Mouse (Mus musculus): ENCODE data around the gene Fgd5. TPM values are rescaled to one million over a fixed set of nuclear protein-coding genes. Genes with fewer than 3 reads are reported as not detected.

Gene Fgd5
- polyA plus RNA-seq, 1 experiment, result not detected

DNA sequence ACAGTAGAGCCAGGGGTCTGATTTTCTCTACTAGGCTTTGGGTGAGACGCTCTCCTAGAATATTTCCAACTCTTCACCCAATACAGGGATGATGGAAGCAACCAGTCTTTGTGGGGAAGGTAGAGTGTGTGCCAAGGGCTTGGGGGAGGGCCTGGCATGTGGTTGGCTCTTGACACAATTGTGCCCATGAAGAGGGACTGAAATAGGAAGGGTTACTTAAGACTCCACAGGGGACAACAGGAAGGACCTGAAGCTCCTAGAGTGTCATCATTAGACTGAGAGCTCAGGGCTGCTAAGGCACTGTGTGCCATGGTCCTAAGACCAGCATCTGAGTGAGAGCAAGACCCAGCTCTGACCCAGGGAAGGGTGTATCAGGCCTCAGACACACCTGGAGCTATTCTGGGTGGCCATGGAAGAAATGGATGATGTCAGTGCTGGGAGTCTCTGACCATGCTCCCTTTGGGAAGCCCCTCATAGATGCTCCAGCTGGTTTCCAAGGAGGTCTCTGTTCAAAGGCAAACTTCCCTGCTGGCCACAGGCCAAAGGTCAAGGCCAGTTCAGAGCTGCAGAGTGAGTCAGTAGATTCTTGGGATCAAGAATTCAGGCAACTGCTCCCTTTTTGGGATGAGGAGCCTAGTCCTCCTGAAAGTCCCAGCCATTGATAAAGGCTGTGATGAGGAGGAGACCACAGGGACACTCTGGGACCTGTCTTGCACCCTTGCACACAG is 24.0 kb downstream of the Fgd5 start:
- Histone ChIP-seq H3K27ac (ENCODE audit: insufficient read depth, low read depth, low read length) (no peak overlapping the region), H3K4me3 (ENCODE audit: insufficient read depth, low read depth, low read length) (no peak overlapping the region), H3K4me1 (ENCODE audit: control insufficient read depth, insufficient read depth, low read length) (peaks cover 13% of the 10 kb centered on the region)
- WGBS, result 100% methylated on average over 1 of the region's 1 CpGs
- no peak for TF ChIP-seq CTCF (IDR thresholded peaks at IDR 0.05; ENCODE audit: insufficient read depth, low read depth, low read length)
- TF ChIP-seq POLR2A (IDR thresholded peaks at IDR 0.05; ENCODE audit: insufficient read depth, low read depth, low read length), result no peak

DNA sequence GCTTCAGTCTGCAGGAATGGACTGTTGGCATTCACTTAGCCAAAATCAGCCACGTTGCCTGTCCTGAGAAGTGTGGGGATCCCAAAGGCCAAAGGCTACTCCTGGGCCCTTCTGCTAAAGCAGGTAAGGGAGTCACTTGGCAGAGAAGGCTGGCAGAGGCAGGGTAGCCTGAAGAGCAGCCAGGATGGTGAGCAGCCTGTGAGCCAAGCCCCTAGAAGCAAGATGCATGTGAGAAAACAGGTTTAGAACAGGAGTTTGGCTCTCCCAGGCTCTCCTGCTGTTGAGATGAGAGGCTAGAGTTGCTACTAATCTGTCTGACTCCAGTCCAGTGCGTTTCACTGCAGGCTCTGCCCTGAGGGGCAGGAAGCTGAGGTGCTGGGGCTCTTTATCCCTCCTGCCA is 25.0 kb downstream of the Fgd5 start:
- Histone ChIP-seq H3K4me3 (ENCODE audit: insufficient read depth, low read depth, low read length) (no peak overlapping the region), H3K4me1 (ENCODE audit: control insufficient read depth, insufficient read depth, low read length) (peaks cover 13% of the 10 kb centered on the region), H3K27ac (ENCODE audit: insufficient read depth, low read depth, low read length) (no peak overlapping the region)
- 58% methylated on average over 2 of the region's 2 CpGs for WGBS
- no peak for TF ChIP-seq CTCF (IDR thresholded peaks at IDR 0.05; ENCODE audit: insufficient read depth, low read depth, low read length)
- no peak for TF ChIP-seq POLR2A (IDR thresholded peaks at IDR 0.05; ENCODE audit: insufficient read depth, low read depth, low read length)

DNA sequence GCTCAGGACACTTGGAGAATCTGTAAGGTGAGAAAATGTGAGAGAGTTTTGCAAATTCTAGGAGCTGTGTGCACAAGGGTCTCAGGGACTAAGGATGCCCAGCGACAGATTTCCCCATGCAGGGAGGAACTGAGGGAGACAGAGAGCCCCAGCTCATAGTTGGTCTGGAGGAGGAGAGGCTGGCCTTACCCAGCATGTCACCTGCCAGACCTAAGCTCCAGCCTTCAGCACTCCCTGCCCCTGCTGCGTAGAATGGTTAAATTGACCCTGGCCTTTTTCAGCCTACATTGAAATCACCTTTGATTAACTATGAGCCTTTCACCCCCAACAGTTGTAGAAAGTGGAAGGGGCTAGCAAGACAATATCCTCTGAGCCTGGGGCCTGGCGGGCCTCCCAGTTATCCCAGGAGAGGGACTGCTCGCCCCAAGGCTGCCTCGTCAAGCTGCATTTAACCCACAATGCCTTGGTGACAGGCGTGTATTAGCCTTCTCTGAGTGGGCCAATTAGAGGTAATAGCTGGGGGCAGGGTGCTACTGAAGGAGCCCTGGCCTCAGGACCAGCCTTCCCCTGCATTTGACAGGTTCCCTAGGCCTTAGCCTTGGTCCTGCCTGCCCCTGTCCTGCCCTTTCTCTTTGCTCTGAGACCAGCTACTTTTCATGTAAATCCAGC is 25.6 kb downstream of the Fgd5 start:
- no peak for TF ChIP-seq CTCF (IDR thresholded peaks at IDR 0.05; ENCODE audit: insufficient read depth, low read depth, low read length)
- no peak for TF ChIP-seq POLR2A (IDR thresholded peaks at IDR 0.05; ENCODE audit: insufficient read depth, low read depth, low read length)
- no peak overlapping the region for H3K4me3 ChIP-seq (ENCODE audit: insufficient read depth, low read depth, low read length)
- 61% methylated on average over 6 of the region's 6 CpGs for WGBS
- no peak overlapping the region for H3K27ac ChIP-seq (ENCODE audit: insufficient read depth, low read depth, low read length)
- peaks cover 13% of the 10 kb centered on the region for H3K4me1 ChIP-seq (ENCODE audit: control insufficient read depth, insufficient read depth, low read length)

DNA sequence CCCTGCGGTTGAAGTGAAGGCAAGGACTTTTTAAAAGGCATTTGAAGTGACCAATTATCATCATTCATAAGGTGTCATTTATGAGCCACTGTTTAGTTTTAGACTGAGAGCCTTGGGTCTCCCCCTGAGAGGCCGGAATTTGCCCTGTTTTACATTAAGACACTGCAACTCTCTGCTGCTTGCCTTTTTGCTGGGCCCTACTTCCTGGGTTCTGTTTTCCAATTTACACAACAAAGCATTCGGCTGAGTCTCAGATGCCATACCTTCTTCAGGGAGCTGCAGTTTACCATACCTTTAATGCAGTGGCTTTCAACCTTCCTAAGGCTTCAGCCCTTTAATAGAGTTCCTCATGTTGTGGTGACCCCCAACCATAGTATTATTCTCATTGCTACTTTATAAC is 26.1 kb downstream of the Fgd5 start:
- H3K27ac ChIP-seq (ENCODE audit: insufficient read depth, low read depth, low read length), result no peak overlapping the region
- H3K4me3 ChIP-seq (ENCODE audit: insufficient read depth, low read depth, low read length), result no peak overlapping the region
- WGBS, result 71% methylated on average over 3 of the region's 3 CpGs
- no peak for TF ChIP-seq CTCF (IDR thresholded peaks at IDR 0.05; ENCODE audit: insufficient read depth, low read depth, low read length)
- TF ChIP-seq POLR2A (IDR thresholded peaks at IDR 0.05; ENCODE audit: insufficient read depth, low read depth, low read length), result no peak
- H3K4me1 ChIP-seq (ENCODE audit: control insufficient read depth, insufficient read depth, low read length), result peaks cover 18% of the 10 kb centered on the region

DNA sequence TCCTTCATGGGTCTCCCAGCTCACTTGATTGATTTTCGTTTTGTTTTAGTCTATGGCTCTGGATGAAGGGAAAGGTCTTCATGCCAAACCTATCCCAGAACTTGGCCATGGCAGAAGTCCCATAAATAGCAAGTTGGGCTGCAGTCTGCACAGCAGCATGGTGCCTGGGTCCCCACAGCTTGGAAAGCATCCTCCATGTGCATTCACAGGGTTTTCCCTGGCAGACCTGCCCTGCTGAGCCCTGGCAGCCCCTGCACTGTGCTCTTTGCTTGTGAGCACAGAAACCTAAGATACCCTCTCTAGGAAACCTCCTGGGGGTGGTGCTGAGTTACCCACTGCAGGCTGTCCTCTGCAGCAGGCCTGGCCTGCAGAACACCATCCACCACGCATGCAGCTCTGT is 32.2 kb downstream of the Fgd5 start:
- Histone ChIP-seq H3K4me3 (ENCODE audit: insufficient read depth, low read depth, low read length) (no peak overlapping the region), H3K4me1 (ENCODE audit: control insufficient read depth, insufficient read depth, low read length) (peaks cover 12% of the 10 kb centered on the region; the same call in 1 of the 2 replicates), H3K27ac (ENCODE audit: insufficient read depth, low read depth, low read length) (no peak overlapping the region)
- WGBS, result 76% methylated on average over 2 of the region's 2 CpGs
- TF ChIP-seq CTCF (IDR thresholded peaks at IDR 0.05; ENCODE audit: insufficient read depth, low read depth, low read length), result no peak
- TF ChIP-seq POLR2A (IDR thresholded peaks at IDR 0.05; ENCODE audit: insufficient read depth, low read depth, low read length), result no peak

DNA sequence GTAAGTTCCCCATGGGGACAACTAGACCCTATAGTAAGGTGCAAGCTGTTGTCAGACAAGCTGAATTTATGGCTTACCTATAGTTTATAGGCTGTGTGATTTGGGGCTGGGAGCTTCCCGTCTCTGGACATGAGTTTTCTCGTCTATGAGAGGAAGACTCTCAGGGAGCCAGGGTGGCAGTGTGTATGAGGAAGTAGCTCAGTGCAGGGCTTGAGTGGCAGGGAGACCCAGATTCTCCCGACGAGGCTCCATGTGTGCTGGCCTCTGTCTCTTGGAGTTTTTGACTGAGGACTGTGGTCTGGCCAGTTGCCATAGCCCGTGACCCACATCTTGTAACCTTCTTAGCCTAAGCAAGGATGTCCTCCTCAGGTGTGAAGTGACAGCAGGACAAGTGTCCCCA is 33.7 kb downstream of the Fgd5 start:
- no peak overlapping the region for H3K4me3 ChIP-seq (ENCODE audit: insufficient read depth, low read depth, low read length)
- no peak overlapping the region for H3K27ac ChIP-seq (ENCODE audit: insufficient read depth, low read depth, low read length)
- WGBS, result 85% methylated on average over 5 of the region's 5 CpGs
- TF ChIP-seq POLR2A (IDR thresholded peaks at IDR 0.05; ENCODE audit: insufficient read depth, low read depth, low read length) (no peak), CTCF (IDR thresholded peaks at IDR 0.05; ENCODE audit: insufficient read depth, low read depth, low read length) (no peak)
- peaks cover 19% of the 10 kb centered on the region for H3K4me1 ChIP-seq (ENCODE audit: control insufficient read depth, insufficient read depth, low read length)

DNA sequence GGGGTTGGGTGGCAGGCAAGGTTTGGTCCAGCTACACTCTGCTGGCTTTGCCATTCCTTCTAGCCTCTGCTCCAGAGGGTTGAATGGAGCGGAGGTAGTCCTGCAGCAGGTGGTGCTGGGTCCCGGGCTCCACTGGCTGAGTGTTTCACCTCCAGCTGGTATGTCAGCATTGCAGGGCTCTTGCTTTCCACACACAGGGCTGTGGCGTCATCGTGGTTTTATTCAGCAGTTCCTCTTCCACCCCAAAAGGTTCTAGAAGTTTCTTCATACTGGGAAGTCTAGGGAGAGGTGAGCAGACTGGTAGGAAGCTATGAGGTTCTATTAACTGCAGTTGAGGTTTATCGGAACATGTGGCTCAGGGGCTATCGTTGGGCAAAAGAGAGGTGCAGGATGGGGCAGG is 34.4 kb downstream of the Fgd5 start:
- TF ChIP-seq POLR2A (IDR thresholded peaks at IDR 0.05; ENCODE audit: insufficient read depth, low read depth, low read length) (no peak), CTCF (IDR thresholded peaks at IDR 0.05; ENCODE audit: insufficient read depth, low read depth, low read length) (no peak)
- 96% methylated on average over 6 of the region's 6 CpGs for WGBS
- peaks cover 19% of the 10 kb centered on the region for H3K4me1 ChIP-seq (ENCODE audit: control insufficient read depth, insufficient read depth, low read length)

DNA sequence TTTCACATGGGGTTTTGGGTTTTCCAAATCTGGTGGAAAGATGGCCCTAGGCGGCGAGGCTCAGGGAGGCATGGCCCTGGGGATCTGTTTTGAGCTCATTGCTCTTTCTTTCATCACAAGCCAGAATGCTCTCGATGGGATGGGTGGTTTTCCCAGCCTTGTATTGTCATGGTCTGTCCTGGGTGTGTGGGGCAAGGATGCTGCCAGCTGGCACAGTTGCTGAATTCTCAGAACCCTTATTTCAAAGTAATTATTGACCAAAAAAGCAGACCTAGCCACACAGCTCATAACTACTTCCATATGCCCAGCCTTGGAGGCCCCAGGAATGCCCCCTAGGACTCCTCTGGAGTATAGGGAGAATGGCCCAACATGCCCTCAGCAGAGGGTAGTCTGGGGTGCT is 34.9 kb downstream of the Fgd5 start:
- TF ChIP-seq CTCF (IDR thresholded peaks at IDR 0.05; ENCODE audit: insufficient read depth, low read depth, low read length) (no peak), POLR2A (IDR thresholded peaks at IDR 0.05; ENCODE audit: insufficient read depth, low read depth, low read length) (no peak)
- WGBS, result 73% methylated on average over 3 of the region's 3 CpGs
- no peak overlapping the region for H3K27ac ChIP-seq (ENCODE audit: insufficient read depth, low read depth, low read length)
- H3K4me3 ChIP-seq (ENCODE audit: insufficient read depth, low read depth, low read length), result no peak overlapping the region
- peaks cover 19% of the 10 kb centered on the region for H3K4me1 ChIP-seq (ENCODE audit: control insufficient read depth, insufficient read depth, low read length)

More for the DNA sequence above, 34.4 kb downstream of the Fgd5 start:
- Histone ChIP-seq H3K4me3 (ENCODE audit: insufficient read depth, low read depth, low read length) (no peak overlapping the region), H3K27ac (ENCODE audit: insufficient read depth, low read depth, low read length) (no peak overlapping the region)

DNA sequence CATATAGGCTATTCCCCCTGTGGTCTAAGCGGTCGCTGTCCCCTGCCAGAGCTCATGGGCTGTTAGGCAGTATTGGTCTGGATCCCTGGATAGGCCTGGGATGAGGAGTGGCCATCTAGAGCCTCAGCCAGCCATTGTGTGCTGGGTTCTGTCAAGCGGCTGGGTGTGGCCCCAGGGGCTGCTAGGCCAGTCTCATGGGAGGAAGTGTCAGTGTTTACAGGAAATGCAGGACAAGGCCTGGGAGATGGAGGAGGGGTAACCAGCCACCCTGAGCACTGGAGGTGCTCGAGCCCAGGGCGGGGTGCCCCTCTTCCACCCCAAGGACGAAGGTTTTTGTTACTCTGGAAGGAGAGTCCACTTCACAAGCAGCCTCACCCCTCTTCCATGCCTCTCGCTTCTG is 36.3 kb downstream of the Fgd5 start:
- H3K27ac ChIP-seq (ENCODE audit: insufficient read depth, low read depth, low read length), result no peak overlapping the region
- TF ChIP-seq POLR2A (IDR thresholded peaks at IDR 0.05; ENCODE audit: insufficient read depth, low read depth, low read length) (no peak), CTCF (IDR thresholded peaks at IDR 0.05; ENCODE audit: insufficient read depth, low read depth, low read length) (no peak)
- WGBS, result 82% methylated on average over 7 of the region's 7 CpGs
- no peak overlapping the region for H3K4me3 ChIP-seq (ENCODE audit: insufficient read depth, low read depth, low read length)
- peaks cover 13% of the 10 kb centered on the region for H3K4me1 ChIP-seq (ENCODE audit: control insufficient read depth, insufficient read depth, low read length)
